Mouse (Mus musculus) midbrain, embryonic 11.5 days (tissue): ENCODE data around the gene Arhgap24. TPM values are rescaled to one million over a fixed set of nuclear protein-coding genes. Genes with fewer than 3 reads are reported as not detected.
"Not testable (repeated sequence)": the region's sequence is repeated elsewhere in the genome, so short reads cannot be mapped to it uniquely, and the experiment has no call there.

Experiments
- ATAC-seq: fragments of 200-750 bp; cut with Nextera tagmentation; 2 replicates; pipeline ENCODE4 v1.8.0; 2017; ENCODE audit warnings: moderate TSS enrichment, moderate library complexity; ENCODE audit not compliant: low FRiP score
- DNase-seq: peaks from one replicate; pipeline ENCODE4 v3.0.0; 2015; ENCODE audit warnings: low spot score; ENCODE audit errors: missing footprints
- H3K27ac ChIP-seq: fragments of 300-500 bp; sonication (generic); 2 replicates; pipeline ENCODE4 v1.5.1; 2014; ENCODE audit warnings: low read depth, low read length
- H3K27me3 ChIP-seq: fragments of 300-500 bp; sonication (generic); 2 replicates; pipeline ENCODE4 v1.6.1; 2014; ENCODE audit warnings: mild to moderate bottlenecking, low read length, moderate library complexity, mixed read lengths; ENCODE audit not compliant: control insufficient read depth, insufficient read depth
- H3K36me3 ChIP-seq: fragments of 300-500 bp; sonication (generic); 2 replicates; pipeline ENCODE4 v1.6.1; 2014; ENCODE audit warnings: mild to moderate bottlenecking, low read length, moderate library complexity, mixed read lengths; ENCODE audit not compliant: control insufficient read depth, insufficient read depth
- H3K4me1 ChIP-seq: fragments of 300-500 bp; sonication (generic); 2 replicates; pipeline ENCODE4 v1.6.1; 2014; ENCODE audit warnings: low read length; ENCODE audit not compliant: control insufficient read depth, insufficient read depth
- H3K4me2 ChIP-seq: fragments of 300-500 bp; sonication (generic); 2 replicates; pipeline ENCODE4 v1.6.1; 2014; ENCODE audit warnings: mild to moderate bottlenecking, moderate library complexity
- H3K4me3 ChIP-seq: fragments of 300-500 bp; sonication (generic); 2 replicates; pipeline ENCODE4 v1.5.1; 2014; ENCODE audit warnings: low read depth, low read length
- H3K9ac ChIP-seq: fragments of 300-500 bp; sonication (generic); 2 replicates; pipeline ENCODE4 v1.6.1; 2014; ENCODE audit warnings: low read length
- H3K9me3 ChIP-seq: fragments of 300-500 bp; sonication (generic); 2 replicates; pipeline ENCODE4 v1.6.1; 2016; ENCODE audit warnings: low read length; ENCODE audit not compliant: control insufficient read depth
- WGBS: fragments of 180-500 bp; shearing (Covaris S2); extraction: QIAGEN DNeasy Blood & Tissue Kit; methylation state at CpG from one replicate; pipeline ENCODE4 v1.1.7; 2014; 5-methylcytosine and 5-hydroxymethylcytosine counted together
- polyA plus RNA-seq: library from polyadenylated mRNA; unstranded; fragments of >200 nt; fragmentation: Nextera tagmentation; extraction: Ambion mirVana; gene quantifications from 2 replicates; pipeline ENCODE4 v1.2.1, GENCODE M21; 2014

The Arhgap24 gene
- polyA plus RNA-seq, 1 experiment from 2014 or later, result 3.4 TPM

DNA sequence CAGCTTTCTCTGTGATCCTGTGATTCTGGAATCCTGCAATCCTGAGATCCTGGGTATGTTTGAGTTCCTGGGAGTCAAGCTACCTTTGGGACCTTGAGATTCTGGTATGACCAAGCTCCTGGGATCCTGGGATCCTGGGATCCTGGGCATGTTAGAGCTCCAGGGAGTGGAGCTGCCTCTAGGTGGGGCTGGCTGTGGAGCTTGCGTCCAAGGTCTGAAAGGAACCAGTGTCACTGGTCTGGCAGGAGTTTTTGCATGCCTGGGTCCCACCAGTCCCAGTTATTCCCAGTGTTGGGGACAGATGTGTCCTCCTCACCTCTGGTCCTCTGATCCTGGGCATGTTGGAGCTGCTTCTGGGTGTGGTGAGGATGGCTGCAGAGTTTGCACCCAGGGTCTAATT is 372.6 kb downstream of the Arhgap24 start:
- H3K27me3 ChIP-seq, result no peaks in the 10 kb centered on the region
- 70% methylated on average over 1 of the region's 1 CpGs for WGBS
- H3K4me1 ChIP-seq, result no peaks in the 10 kb centered on the region
- H3K4me2 ChIP-seq, result no peak overlapping the region
- no peaks in the 10 kb centered on the region for H3K9me3 ChIP-seq
- no peak for ATAC-seq
- no peak overlapping the region for H3K4me3 ChIP-seq
- no peak overlapping the region for H3K27ac ChIP-seq
- no peaks in the 10 kb centered on the region for H3K36me3 ChIP-seq
- no peak for DNase-seq
- no peak overlapping the region for H3K9ac ChIP-seq

GRCm38 (mm10) chr5:102855805-102856204 is 374.6 kb downstream of the Arhgap24 start:
- no peaks in the 10 kb centered on the region for H3K9me3 ChIP-seq
- ATAC-seq (peak; percentile 71; the same call in 1 of the 2 replicates), DNase-seq (peak; percentile 89)
- H3K36me3 ChIP-seq, result no peaks in the 10 kb centered on the region
- H3K4me2 ChIP-seq, result peak overlapping the region; percentile 22
- no peaks in the 10 kb centered on the region for H3K4me1 ChIP-seq
- H3K4me3 ChIP-seq, result no peak overlapping the region
- H3K9ac ChIP-seq, result no peak overlapping the region
- WGBS, result 19% methylated on average over 10 of the region's 10 CpGs
- no peak overlapping the region for H3K27ac ChIP-seq
- no peaks in the 10 kb centered on the region for H3K27me3 ChIP-seq

DNA sequence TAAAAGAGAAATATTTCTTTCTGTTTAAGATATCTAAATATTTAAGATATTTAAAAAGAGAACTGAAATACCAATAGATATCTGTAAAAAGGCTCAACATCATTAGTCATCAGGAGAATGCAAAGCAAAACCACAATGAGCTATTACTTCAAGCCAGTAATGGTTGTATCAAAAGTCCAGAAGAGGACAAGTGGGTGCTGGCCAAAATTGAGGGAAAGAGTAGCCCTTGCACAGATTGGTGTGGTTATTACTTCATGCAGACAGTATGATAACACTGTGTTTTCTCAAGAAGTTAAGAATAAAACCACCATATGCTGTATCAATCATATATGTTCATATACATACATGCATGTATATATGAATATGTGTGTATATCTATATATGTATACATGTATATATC is 376.9 kb downstream of the Arhgap24 start:
- H3K27me3 ChIP-seq, result no peaks in the 10 kb centered on the region
- H3K4me2 ChIP-seq, result no peak overlapping the region
- H3K9me3 ChIP-seq, result no peaks in the 10 kb centered on the region
- ATAC-seq (no peak), DNase-seq (no peak)
- H3K4me3 ChIP-seq, result no peak overlapping the region
- no peak overlapping the region for H3K27ac ChIP-seq
- H3K9ac ChIP-seq, result no peak overlapping the region
- H3K36me3 ChIP-seq, result no peaks in the 10 kb centered on the region
- H3K4me1 ChIP-seq, result no peaks in the 10 kb centered on the region

- H3K4me3 ChIP-seq, result no peak overlapping the region
- H3K27ac ChIP-seq, result no peak overlapping the region
- 90% methylated on average over 11 of the region's 11 CpGs for WGBS
- H3K9ac ChIP-seq, result no peak overlapping the region
- no peak overlapping the region for H3K4me2 ChIP-seq
- H3K36me3 ChIP-seq, result no peaks in the 10 kb centered on the region
- no peaks in the 10 kb centered on the region for H3K27me3 ChIP-seq
- H3K9me3 ChIP-seq, result no peaks in the 10 kb centered on the region
- ATAC-seq (no peak), DNase-seq (no peak)
- H3K4me1 ChIP-seq, result no peaks in the 10 kb centered on the region
Measured at GRCm38 (mm10) chr5:102859749-102860148, 378.6 kb downstream of the Arhgap24 start.

- Histone ChIP-seq H3K27me3 (no peaks in the 10 kb centered on the region), H3K9ac (no peak overlapping the region), H3K4me1 (no peaks in the 10 kb centered on the region), H3K27ac (no peak overlapping the region), H3K4me2 (no peak overlapping the region), H3K9me3 (no peaks in the 10 kb centered on the region), H3K36me3 (no peaks in the 10 kb centered on the region), H3K4me3 (no peak overlapping the region)
- ATAC-seq, result no peak
- DNase-seq, result no peak
- 59% methylated on average over 5 of the region's 5 CpGs for WGBS
Measured at GRCm38 (mm10) chr5:102868196-102868595, 387.0 kb downstream of the Arhgap24 start.

DNA sequence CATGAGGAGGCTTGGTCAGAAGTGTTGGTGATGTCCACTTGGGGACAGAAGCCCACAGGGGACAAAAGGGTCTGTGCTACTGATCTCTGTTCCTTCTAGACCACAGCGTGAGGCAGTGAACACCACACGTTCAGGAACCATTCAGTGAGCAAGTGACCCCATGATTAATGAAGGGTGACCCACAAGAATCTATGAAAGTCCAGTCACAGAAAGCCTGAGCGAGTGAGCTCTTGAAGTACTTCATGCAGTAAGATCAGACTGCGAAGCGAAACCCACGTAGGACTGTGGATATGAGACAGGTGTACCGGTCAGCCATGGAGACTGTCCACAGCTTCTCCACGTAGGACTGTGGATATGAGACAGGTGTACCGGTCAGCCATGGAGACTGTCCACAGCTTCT is 391.8 kb downstream of the Arhgap24 start:
- H3K9ac ChIP-seq, H3K27me3 ChIP-seq, DNase-seq, ATAC-seq, H3K36me3 ChIP-seq, H3K27ac ChIP-seq, H3K9me3 ChIP-seq, H3K4me1 ChIP-seq, H3K4me2 ChIP-seq, H3K4me3 ChIP-seq: not testable (repeated sequence)
- 87% methylated on average over 8 of the region's 9 CpGs for WGBS

- Histone ChIP-seq H3K4me2 (no peak overlapping the region), H3K27ac (no peak overlapping the region), H3K9me3 (no peaks in the 10 kb centered on the region), H3K36me3 (no peaks in the 10 kb centered on the region), H3K27me3 (no peaks in the 10 kb centered on the region), H3K4me3 (no peak overlapping the region), H3K4me1 (no peaks in the 10 kb centered on the region), H3K9ac (no peak overlapping the region)
- ATAC-seq (peak; percentile 52), DNase-seq (peak; percentile 94)
- WGBS, result 46% methylated on average over 11 of the region's 11 CpGs
Measured at GRCm38 (mm10) chr5:102874605-102875298, 393.6 kb downstream of the Arhgap24 start.

DNA sequence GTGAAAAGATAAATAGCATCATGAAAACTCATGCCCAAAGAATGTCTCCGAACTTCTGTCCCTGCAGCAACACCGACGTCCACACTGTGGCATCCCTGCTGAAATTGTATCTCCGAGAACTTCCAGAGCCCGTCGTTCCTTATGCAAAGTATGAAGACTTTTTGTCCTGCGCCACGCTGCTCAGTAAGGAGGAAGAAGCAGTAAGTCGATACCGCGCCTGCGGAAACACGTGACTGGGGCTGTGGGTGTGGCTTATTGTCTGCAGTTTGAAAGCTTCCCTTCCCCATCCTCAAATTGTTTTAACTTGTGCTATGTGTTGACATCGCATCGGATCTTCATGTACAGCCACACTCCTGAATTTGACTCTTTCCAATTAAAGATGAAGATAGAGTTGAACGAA is 394.4 kb downstream of the Arhgap24 start:
- Histone ChIP-seq H3K9ac (no peak overlapping the region), H3K9me3 (no peaks in the 10 kb centered on the region), H3K27me3 (no peaks in the 10 kb centered on the region), H3K36me3 (no peaks in the 10 kb centered on the region), H3K27ac (no peak overlapping the region), H3K4me3 (no peak overlapping the region), H3K4me1 (no peaks in the 10 kb centered on the region), H3K4me2 (no peak overlapping the region)
- 76% methylated on average over 16 of the region's 16 CpGs for WGBS
- DNase-seq, result no peak
- ATAC-seq, result no peak

- Histone ChIP-seq H3K9me3 (no peaks in the 10 kb centered on the region), H3K27me3 (no peaks in the 10 kb centered on the region), H3K4me3 (no peak overlapping the region), H3K4me1 (peaks cover 2% of the 10 kb centered on the region; the same call in 1 of the 2 replicates), H3K36me3 (no peaks in the 10 kb centered on the region), H3K4me2 (no peak overlapping the region), H3K27ac (no peak overlapping the region), H3K9ac (peak overlapping the region; percentile 16; the same call in 1 of the 2 replicates)
- no peak for ATAC-seq
- DNase-seq, result peak; percentile 82
- 83% methylated on average over 14 of the region's 14 CpGs for WGBS
Measured at GRCm38 (mm10) chr5:102888482-102889162, 407.4 kb downstream of the Arhgap24 start.
